Mouse (Mus musculus) erythroblast, adult 5-6 weeks (primary cell): ENCODE results near the gene Rnf11. TPM values are rescaled to one million over a fixed set of nuclear protein-coding genes. Genes with fewer than 3 reads are reported as not detected.
"Not testable (repeated sequence)": the region's sequence is repeated elsewhere in the genome, so short reads cannot be mapped to it uniquely, and the experiment has no call there.

Experiments
- ATAC-seq: replicated peaks from 2 replicates; pipeline ENCODE4 v1.8.0; 2016; ENCODE audit warnings: moderate number of reproducible peaks, mild to moderate bottlenecking, moderate TSS enrichment, inconsistent platforms; ENCODE audit not compliant: poor library complexity, low FRiP score, severe bottlenecking
- total RNA-seq, 2 experiments: library from RNA; stranded (forward) in 1 of 2; stranded (reverse) in 1 of 2; fragments of 150-400 nt in 1 of 2; fragments of 200-764, 138-1000 nt in 1 of 2; gene quantifications; 2 replicates each; pipeline versions ENCODE4 v1.2.3 to v1.2.4; 2015 to 2017; ENCODE audit warnings: low replicate concordance in 2 of 2

Gene Rnf11
- total RNA-seq, 2 experiments from 2014 or later, result 174 to 315 TPM

DNA sequence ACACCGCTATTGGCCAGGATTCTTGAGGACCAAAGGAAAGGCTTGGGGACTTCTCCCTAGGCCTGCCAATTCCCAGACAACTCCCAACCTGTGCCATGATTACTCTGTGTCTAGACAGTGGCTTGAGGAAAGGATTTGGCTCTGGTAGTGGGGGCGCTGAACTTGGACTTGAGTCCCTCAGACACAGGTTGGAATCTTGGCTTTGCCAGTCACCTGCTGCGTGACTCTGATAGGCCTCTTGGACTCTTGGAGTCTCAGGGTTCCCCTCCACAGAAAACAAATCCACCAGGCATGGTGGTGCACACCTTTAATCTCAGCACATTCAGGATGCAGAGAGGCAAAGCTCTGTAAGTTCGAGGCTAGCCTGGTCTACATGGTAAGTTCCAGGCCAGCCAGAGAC is 65.0 kb downstream of the Rnf11 start:
- ATAC-seq, result no peak

DNA sequence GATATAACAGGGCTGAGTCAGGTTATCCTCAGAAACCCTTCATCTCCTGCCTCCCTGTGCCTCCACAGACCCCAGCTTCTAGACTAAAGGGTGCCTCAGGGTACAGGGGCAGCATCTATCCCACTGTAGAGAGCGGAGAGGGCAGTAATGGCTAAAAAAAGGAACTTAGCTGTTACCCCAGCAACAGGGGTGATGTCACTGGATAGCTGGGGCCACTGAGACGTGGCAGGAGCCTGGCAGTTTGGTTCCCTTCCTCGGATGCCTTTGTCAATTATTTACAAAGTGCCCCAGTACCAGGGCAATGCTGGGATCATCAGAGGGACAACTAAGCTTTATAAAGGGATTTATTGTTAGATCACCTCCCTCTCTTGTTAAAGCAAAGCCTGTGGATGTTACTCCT is 65.5 kb downstream of the Rnf11 start:
- no peak for ATAC-seq

DNA sequence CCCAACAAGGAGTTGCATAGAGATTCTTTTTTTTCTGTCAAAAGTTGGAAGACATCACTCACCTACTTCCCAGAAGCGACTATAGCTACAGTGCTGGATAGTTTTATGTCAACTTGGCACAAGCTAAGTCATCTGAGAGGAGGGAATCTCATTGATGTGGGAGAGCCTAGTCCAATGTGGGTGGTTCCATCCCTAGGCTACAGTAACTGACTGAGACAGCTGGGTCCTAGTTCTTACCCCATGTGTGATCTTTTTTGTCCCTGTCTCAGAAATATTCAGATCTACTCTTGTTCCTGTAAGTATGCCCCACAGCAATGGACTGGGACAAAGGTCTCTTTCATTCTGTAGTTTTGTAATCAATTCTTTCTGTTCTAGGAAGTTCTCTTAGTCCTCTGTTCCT is 66.5 kb downstream of the Rnf11 start:
- ATAC-seq, result no peak

DNA sequence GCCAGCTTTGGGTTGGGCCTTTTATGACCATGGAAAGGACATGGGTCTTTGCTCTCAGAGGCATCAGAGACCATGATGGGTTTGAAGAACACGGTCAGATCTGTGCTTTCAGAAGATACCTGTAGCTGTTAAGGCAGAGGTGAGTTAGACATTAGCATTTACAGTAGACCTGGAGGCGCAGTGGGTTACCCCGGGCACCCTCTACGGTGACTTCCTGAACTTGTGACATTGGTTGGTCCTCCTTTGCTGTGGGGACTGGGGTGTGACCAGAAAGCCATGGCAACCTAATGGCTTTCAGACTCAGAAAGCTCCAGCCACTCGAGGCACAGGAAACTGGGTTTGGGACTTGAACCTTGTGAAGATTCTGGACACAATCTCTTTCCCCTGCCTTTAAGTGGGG is 72.3 kb downstream of the Rnf11 start:
- no peak for ATAC-seq

DNA sequence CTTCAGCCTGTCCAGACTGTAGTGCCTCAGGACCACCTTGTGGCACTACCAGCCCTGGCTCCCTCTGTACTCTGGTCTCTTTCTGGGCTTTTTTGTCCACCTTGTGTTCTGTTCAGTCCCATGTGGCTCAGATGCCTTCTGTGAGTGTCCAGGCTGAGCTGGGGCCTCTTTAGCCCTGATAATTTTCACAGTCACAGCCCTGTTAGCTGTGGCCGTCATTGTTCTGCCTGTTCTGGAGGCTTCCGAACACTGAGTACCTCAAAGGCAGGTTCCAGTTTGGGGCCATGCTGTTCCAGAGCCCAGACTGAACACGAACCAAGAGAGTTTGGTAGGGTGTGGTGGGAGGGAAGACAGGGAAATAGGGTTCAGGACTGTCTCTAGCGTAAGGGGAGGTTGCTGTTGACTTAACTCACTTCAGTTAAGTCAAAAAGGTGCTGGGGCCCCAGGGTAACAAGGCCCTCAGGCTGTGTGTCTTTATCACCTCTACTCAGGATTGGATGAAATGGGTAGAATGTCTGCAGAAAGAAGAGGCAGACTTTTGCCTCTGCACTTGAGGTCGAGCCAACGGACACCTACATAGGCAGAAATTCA is 73.1 kb downstream of the Rnf11 start:
- peak; percentile 44 for ATAC-seq

DNA sequence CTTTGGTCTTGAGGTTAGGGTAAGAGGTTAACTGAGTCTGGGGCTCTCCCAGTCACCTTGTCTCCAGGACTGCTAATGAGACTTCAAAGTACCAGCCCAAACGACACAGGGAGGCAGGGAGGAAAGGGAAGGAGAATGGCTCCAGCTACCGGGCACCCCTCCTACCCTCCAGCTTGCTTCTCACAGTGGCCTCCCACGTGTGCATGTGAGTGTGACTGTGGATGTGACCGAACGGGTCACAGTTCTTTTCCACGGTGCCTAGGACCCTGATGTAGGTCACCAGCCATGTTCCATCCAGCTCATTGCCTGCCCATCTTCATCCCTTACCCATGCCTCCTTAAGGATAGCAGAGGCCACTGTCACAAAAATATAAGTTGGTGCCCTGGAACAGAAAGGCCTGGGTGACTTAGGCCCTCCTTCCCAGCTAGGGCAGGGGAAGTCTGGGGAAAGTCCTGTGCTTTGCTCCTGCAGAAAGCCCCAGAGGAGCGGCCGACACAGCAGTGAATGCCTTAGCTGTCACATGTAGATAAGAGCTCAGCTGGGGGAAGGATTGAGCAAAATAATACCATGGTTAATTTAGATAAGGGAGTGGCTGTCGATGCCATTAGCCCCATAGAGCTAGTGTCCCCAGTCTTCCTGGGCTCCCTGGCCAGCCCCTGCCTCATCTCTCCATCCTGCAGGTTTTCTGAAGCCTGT is 73.7 kb downstream of the Rnf11 start:
- ATAC-seq, result peak; percentile 77

DNA sequence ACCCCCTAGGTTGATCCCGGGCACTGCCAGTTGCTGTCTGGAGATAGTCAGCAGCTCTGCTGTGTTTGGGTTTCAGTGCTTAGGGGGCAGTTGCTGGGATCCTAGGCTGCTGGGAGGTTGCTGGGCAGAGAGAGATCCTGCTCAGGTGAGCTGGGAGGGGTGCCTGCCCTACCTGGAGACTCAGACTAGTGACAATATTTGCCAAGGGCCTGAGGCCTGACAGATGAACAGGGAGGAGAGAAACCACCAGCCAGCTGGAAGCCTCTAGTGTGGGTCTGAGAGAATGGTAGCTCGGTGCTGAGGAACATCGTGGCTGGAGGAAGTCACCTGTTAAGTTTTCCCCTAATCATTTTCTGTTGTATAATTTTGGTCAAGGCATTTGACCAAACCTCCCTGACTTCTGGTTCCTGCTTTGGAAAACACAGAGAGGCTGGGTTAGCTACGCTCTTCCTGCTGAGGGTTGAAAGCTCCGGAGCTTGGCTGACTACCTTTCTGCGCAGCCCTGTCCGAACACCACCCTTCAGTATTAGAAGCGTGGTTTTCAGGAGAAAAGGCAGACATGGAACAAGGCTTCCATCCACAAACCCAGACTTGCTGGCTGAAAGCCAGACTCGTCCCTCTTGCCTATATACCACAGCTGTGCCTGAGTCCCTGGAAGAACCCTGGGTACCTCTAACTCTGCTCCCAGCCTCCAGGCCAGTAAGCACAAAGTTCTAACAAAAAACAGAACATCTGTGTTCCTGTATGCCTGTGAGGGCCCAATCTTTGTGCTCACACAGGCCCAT is 76.6 kb downstream of the Rnf11 start:
- no peak for ATAC-seq

DNA sequence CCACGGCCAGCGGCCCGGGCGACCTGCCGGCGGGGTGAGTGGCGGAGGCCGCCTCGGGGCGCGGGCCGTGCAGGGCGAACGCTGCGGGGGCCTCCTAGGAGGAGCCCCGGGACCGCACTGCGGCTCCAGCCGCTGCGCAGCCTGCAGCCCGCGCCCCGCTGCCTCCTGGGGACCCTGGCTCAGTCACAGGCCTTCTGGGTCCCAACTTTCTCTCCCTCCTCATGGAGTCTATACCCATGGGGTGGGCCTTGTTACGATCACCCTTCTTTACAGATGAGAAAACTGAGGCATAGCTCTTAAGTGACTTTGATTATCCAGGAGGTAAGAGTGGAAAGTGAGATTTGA is 77.4 kb downstream of the Rnf11 start:
- no peak for ATAC-seq

DNA sequence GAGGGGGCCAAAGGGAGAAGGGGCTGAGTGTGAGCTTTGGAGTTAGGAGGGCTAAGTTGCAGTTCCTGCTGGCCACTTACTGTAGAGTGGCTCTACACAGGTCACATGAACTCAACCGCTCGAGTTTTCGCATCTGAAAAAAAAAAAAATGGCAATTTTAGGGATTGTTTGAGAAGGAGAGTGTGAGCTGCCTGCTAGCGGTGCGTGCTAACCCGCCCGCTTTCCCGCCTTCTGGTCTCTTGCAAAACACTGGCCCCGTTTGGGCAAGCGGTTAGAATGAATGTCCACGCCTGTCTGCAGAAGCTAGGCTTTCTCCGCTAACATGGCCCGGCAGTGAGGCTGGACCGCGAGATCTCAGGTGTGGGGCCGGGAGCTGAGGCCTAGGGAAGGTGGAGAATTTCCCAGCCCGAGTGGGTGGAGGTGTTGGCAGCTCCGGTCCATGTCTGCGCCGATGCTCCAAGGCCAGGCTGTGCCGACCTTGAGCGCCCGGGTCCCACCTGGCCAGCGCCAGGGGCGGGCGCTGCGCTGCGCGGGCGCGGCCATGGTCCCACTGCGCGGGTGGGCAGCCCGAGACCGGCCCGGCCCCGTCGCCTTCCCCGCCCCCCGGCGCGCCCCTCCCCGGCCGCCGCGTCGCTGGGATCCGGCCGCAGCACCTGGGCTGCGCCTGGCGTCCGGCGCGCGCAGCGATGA is 77.9 kb downstream of the Rnf11 start, which contains the start of gene Ttc39a:
Ttc39a (plus strand) TSS at position 138 of the 690 bp plus-strand sequence.
- peak; percentile 12 for ATAC-seq

DNA sequence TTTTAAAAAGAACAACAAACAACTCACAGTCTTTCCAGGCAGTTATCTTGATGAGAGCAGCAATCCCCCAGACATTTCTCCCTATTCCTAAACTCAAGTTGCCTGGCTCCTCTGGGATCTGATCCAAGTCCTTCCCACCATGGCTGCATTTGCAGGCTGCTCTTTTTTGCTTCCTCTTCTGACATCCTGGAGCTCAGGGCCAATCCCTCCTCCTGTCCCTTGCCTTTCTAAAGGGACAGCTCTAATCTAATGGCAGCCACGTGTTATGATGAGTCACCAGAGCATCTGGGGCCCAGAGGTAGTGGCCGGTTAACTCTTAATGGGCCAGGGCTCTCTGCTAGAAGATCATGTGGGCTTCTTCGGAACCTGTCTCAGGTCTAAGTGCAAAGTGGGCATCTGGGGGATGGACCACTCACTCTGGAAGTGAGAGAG is 78.5 kb downstream of the Rnf11 start:
- ATAC-seq, result peak; percentile 82

DNA sequence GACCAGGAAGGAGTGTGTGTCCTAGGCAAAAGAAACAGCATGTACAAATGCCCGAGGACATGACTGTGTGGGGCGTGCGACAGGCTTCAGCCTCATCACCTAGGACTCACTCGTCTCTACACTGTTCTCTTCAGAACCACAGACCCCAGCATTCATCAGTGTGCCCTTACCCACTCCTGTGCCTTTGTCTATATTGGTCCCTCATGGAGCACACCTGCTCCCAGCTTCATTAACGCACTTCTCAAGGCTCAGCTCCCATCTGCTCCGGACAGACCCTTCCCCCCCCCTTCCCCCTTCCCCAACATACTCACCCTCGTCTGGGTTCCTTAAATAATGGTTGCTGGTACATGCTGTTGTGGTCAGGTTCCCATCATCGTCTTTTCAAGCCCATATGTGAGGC is 79.1 kb downstream of the Rnf11 start:
- no peak for ATAC-seq

DNA sequence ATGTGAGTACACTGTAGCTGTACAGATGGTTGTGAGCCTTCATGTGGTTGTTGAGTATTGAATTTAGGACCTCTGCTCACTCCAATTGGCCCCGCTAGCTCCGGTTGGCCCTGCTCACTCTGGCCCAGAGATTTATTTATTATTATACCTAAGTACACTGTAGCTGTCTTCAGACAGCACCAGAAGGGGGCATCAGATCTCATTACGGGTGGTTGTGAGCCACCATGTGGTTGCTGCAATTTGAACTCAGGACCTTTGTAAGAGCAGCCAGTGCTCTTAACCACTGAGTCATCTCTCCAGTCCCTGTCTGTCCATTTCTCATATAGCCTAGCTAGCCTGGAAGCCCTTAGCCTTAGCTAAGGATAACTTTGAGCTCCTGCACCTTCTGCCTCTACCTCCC is 79.6 kb downstream of the Rnf11 start:
- not testable (repeated sequence) for ATAC-seq

DNA sequence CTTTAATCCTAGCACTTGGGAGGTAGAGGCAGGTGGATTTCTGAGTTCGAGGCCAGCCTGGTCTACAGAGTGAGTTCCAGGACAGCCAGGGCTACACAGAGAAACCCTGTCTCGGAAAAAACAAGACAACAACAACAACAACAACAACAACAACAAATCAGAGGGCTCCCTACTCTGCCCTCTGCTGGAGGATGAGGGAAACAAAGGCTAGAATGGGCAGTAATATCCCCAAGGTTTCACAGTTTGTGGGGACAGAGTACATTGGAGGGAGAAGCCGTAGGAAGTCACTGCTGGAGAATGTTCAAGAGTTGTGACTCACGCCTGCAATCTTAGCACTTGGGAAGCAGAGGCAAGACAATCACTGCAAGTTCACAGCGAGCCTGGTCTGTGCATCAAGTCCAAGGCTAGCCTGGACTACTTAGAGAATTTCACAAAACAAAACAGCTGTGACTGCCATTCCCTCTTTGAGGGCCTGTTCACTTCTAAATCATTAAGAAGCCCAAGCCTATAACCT is 83.3 kb downstream of the Rnf11 start:
- ATAC-seq, result no peak

Other genes starting within 250 kb of the Rnf11 start
- 62.3 and 67.7 TPM in 2 replicates for gene Eps15, start 204.5 kb downstream of the Rnf11 start, total RNA-seq (2015; ENCODE audit: low replicate concordance)
- 53.4 and 81.4 TPM in 2 replicates for gene Eps15, start 204.5 kb downstream of the Rnf11 start, total RNA-seq (2017; ENCODE audit: low replicate concordance)
- gene Ttc39a, start 78.1 kb downstream of the Rnf11 start, total RNA-seq (2015; ENCODE audit: low replicate concordance), result 10.8 and 15.0 TPM in 2 replicates
- gene Ttc39a, start 78.1 kb downstream of the Rnf11 start, total RNA-seq (2017; ENCODE audit: low replicate concordance), result 16.7 and 17.4 TPM in 2 replicates
- not detected in 2 replicates for gene 4930522H14Rik, start 46.6 kb upstream of the Rnf11 start, total RNA-seq (2015; ENCODE audit: low replicate concordance)
- not detected in 2 replicates for gene 4930522H14Rik, start 46.6 kb upstream of the Rnf11 start, total RNA-seq (2017; ENCODE audit: low replicate concordance)
- 25.0 and 37.2 TPM in 2 replicates for gene Cdkn2c, start 182.5 kb upstream of the Rnf11 start, total RNA-seq (2015; ENCODE audit: low replicate concordance)
- gene Cdkn2c, start 182.5 kb upstream of the Rnf11 start, total RNA-seq (2017; ENCODE audit: low replicate concordance), result 30.1 and 31.7 TPM in 2 replicates
- gene Faf1, start 191.9 kb upstream of the Rnf11 start, total RNA-seq (2015; ENCODE audit: low replicate concordance), result 9.2 and 24.8 TPM in 2 replicates
- gene Faf1, start 191.9 kb upstream of the Rnf11 start, total RNA-seq (2017; ENCODE audit: low replicate concordance), result 21.9 and 27.2 TPM in 2 replicates